Mouse (Mus musculus) kidney, embryonic 16.5 days (tissue): ENCODE data around the gene Mrpl21. TPM values are rescaled to one million over a fixed set of nuclear protein-coding genes. Genes with fewer than 3 reads are reported as not detected.

Experiments
- ATAC-seq: fragments of 200-750 bp; cut with Nextera tagmentation; 2 replicates; pipeline ENCODE4 v1.8.0; 2017; ENCODE audit warnings: moderate TSS enrichment; ENCODE audit not compliant: low FRiP score, low TSS enrichment
- H3K27ac ChIP-seq: fragments of 300-500 bp; sonication (generic); 2 replicates; pipeline ENCODE4 v1.5.1; 2014; ENCODE audit warnings: low read length
- H3K27me3 ChIP-seq: fragments of 300-500 bp; sonication (generic); 2 replicates; pipeline ENCODE4 v1.6.1; 2014; ENCODE audit warnings: low read length, control low read depth, mixed read lengths; ENCODE audit not compliant: insufficient read depth
- H3K36me3 ChIP-seq: fragments of 300-500 bp; sonication (generic); 2 replicates; pipeline ENCODE4 v1.6.1; 2014; ENCODE audit warnings: low read length, control low read depth, mixed read lengths; ENCODE audit not compliant: insufficient read depth
- H3K4me1 ChIP-seq: fragments of 300-500 bp; sonication (generic); 2 replicates; pipeline ENCODE4 v1.6.1; 2014; ENCODE audit warnings: low read length, control low read depth, mixed read lengths; ENCODE audit not compliant: insufficient read depth
- H3K4me2 ChIP-seq: fragments of 300-500 bp; sonication (generic); replicated peaks from 2 replicates; pipeline ENCODE4 v1.6.1; 2014; ENCODE audit warnings: low read depth, low read length
- H3K4me3 ChIP-seq: fragments of 300-500 bp; sonication (generic); 2 replicates; pipeline ENCODE4 v1.5.1; 2014; ENCODE audit warnings: mild to moderate bottlenecking, low read length
- H3K9ac ChIP-seq: fragments of 300-500 bp; sonication (generic); replicated peaks from 2 replicates; pipeline ENCODE4 v1.6.1; 2014; ENCODE audit warnings: low read length
- H3K9me3 ChIP-seq: fragments of 300-500 bp; sonication (generic); 2 replicates; pipeline ENCODE4 v1.6.1; 2016; ENCODE audit warnings: low read length, control low read depth
- WGBS: fragments of 180-500 bp; shearing (Covaris S2); extraction: QIAGEN DNeasy Blood & Tissue Kit; methylation state at CpG from one replicate; pipeline ENCODE4 v1.1.7; 2014; 5-methylcytosine and 5-hydroxymethylcytosine counted together
- polyA plus RNA-seq: library from polyadenylated mRNA; unstranded; fragments of >200 nt; fragmentation: Nextera tagmentation; extraction: Ambion mirVana; gene quantifications from 2 replicates; pipeline ENCODE4 v1.2.1, GENCODE M21; 2015

Mrpl21 gene
- polyA plus RNA-seq, result 117 and 125 TPM in 2 replicates

- Histone ChIP-seq H3K4me1 (peaks cover 7% of the 10 kb centered on the region), H3K27me3 (no peaks in the 10 kb centered on the region), H3K36me3 (peaks cover 45% of the 10 kb centered on the region), H3K9me3 (no peaks in the 10 kb centered on the region), H3K9ac (peak within 1 kb of the TSS; percentile 91), H3K4me2 (peak within 1 kb of the TSS; percentile 55), H3K4me3 (peak within 1 kb of the TSS; percentile 96), H3K27ac (peak within 1 kb of the TSS; percentile 73; the same call in 1 of the 2 replicates)
- under 1% methylated on average over 49 of the region's 49 CpGs for WGBS
- peak; percentile 94 for ATAC-seq
These were observed at the start of gene Mrpl21, which contains the start of gene Ighmbp2 for GRCm38 (mm10) chr19:3282572-3283467. TSS of gene Mrpl21 (plus strand) at chr19:3282901. TSS of gene Ighmbp2 (minus strand) at chr19:3283017.

GRCm38 (mm10) chr19:3260016-3260415 lies 22.7 kb upstream of the Mrpl21 start:
- 77% methylated on average over 8 of the region's 8 CpGs for WGBS
- ATAC-seq, result no peak

GRCm38 (mm10) chr19:3260591-3260990 lies 22.1 kb upstream of the Mrpl21 start:
- Histone ChIP-seq H3K4me1 (no peaks in the 10 kb centered on the region), H3K9me3 (no peaks in the 10 kb centered on the region), H3K4me3 (no peak overlapping the region), H3K4me2 (no peak overlapping the region), H3K9ac (no peak overlapping the region), H3K36me3 (peaks cover 45% of the 10 kb centered on the region), H3K27ac (no peak overlapping the region), H3K27me3 (no peaks in the 10 kb centered on the region)
- whole genome bisulfite sequencing, result 91% methylated on average over 3 of the region's 3 CpGs
- ATAC-seq, result no peak

More at GRCm38 (mm10) chr19:3260016-3260415, 22.7 kb upstream of the Mrpl21 start:
- Histone ChIP-seq H3K9me3 (no peaks in the 10 kb centered on the region), H3K27ac (no peak overlapping the region), H3K4me1 (no peaks in the 10 kb centered on the region), H3K27me3 (no peaks in the 10 kb centered on the region), H3K4me3 (no peak overlapping the region), H3K36me3 (peaks cover 39% of the 10 kb centered on the region), H3K9ac (no peak overlapping the region), H3K4me2 (no peak overlapping the region)

GRCm38 (mm10) chr19:3261336-3261735 lies 21.4 kb upstream of the Mrpl21 start:
- Histone ChIP-seq H3K9me3 (no peaks in the 10 kb centered on the region), H3K4me3 (no peak overlapping the region), H3K36me3 (peaks cover 52% of the 10 kb centered on the region), H3K9ac (no peak overlapping the region), H3K27me3 (no peaks in the 10 kb centered on the region), H3K4me1 (no peaks in the 10 kb centered on the region), H3K27ac (no peak overlapping the region), H3K4me2 (no peak overlapping the region)
- ATAC-seq, result no peak
- 96% methylated on average over 7 of the region's 7 CpGs for WGBS

- Histone ChIP-seq H3K4me3 (no peak overlapping the region), H3K9me3 (no peaks in the 10 kb centered on the region), H3K27me3 (no peaks in the 10 kb centered on the region), H3K36me3 (peaks cover 58% of the 10 kb centered on the region), H3K9ac (no peak overlapping the region), H3K4me1 (no peaks in the 10 kb centered on the region), H3K27ac (no peak overlapping the region), H3K4me2 (no peak overlapping the region)
- peak; percentile 47 for ATAC-seq
- 74% methylated on average over 12 of the region's 12 CpGs for WGBS
These were observed 20.8 kb upstream of the Mrpl21 start for GRCm38 (mm10) chr19:3261764-3262525.

- no peak overlapping the region for H3K27ac ChIP-seq
- H3K4me2 ChIP-seq, result no peak overlapping the region
- H3K9me3 ChIP-seq, result no peaks in the 10 kb centered on the region
- WGBS, result 96% methylated on average over 6 of the region's 6 CpGs
- no peaks in the 10 kb centered on the region for H3K27me3 ChIP-seq
- H3K36me3 ChIP-seq, result peaks cover 75% of the 10 kb centered on the region
- no peaks in the 10 kb centered on the region for H3K4me1 ChIP-seq
- no peak overlapping the region for H3K9ac ChIP-seq
- no peak for ATAC-seq
- no peak overlapping the region for H3K4me3 ChIP-seq
These were observed 18.4 kb upstream of the Mrpl21 start for GRCm38 (mm10) chr19:3264348-3264747.

GRCm38 (mm10) chr19:3265180-3265579 lies 17.5 kb upstream of the Mrpl21 start:
- ATAC-seq, result no peak
- H3K9ac ChIP-seq, result no peak overlapping the region
- 94% methylated on average over 9 of the region's 9 CpGs for WGBS

GRCm38 (mm10) chr19:3266136-3266535 lies 16.6 kb upstream of the Mrpl21 start:
- H3K4me1 ChIP-seq, result no peaks in the 10 kb centered on the region
- H3K4me2 ChIP-seq, result no peak overlapping the region
- H3K4me3 ChIP-seq, result no peak overlapping the region
- 87% methylated on average over 5 of the region's 5 CpGs for WGBS
- H3K36me3 ChIP-seq, result peaks cover 70% of the 10 kb centered on the region
- no peak overlapping the region for H3K9ac ChIP-seq
- H3K27me3 ChIP-seq, result no peaks in the 10 kb centered on the region
- no peaks in the 10 kb centered on the region for H3K9me3 ChIP-seq
- no peak for ATAC-seq
- no peak overlapping the region for H3K27ac ChIP-seq

More at GRCm38 (mm10) chr19:3265180-3265579, 17.5 kb upstream of the Mrpl21 start:
- no peaks in the 10 kb centered on the region for H3K9me3 ChIP-seq
- no peaks in the 10 kb centered on the region for H3K4me1 ChIP-seq
- H3K36me3 ChIP-seq, result peaks cover 70% of the 10 kb centered on the region
- H3K4me2 ChIP-seq, result no peak overlapping the region
- no peak overlapping the region for H3K4me3 ChIP-seq
- no peaks in the 10 kb centered on the region for H3K27me3 ChIP-seq
- H3K27ac ChIP-seq, result no peak overlapping the region

- Histone ChIP-seq H3K27me3 (no peaks in the 10 kb centered on the region), H3K27ac (no peak overlapping the region), H3K9ac (no peak overlapping the region), H3K4me3 (no peak overlapping the region), H3K9me3 (no peaks in the 10 kb centered on the region), H3K4me1 (no peaks in the 10 kb centered on the region), H3K4me2 (no peak overlapping the region), H3K36me3 (peaks cover 70% of the 10 kb centered on the region)
- WGBS, result 93% methylated on average over 4 of the region's 4 CpGs
- ATAC-seq, result no peak
These were observed 16.0 kb upstream of the Mrpl21 start for GRCm38 (mm10) chr19:3266676-3267075.
